Mouse (Mus musculus) stomach, postnatal 0 days (tissue): ENCODE data around the gene Ccdc130.

Experiments
- CTCF ChIP-seq: IDR thresholded peaks from 2 replicates; pipeline ENCODE4 v1.5.1; 2016; ENCODE audit warnings: antibody characterized with exemption, low read depth, mild to moderate bottlenecking, moderate library complexity
- EP300 ChIP-seq: optimal IDR thresholded peaks from 2 replicates; pipeline ENCODE3; 2016; ENCODE audit warnings: antibody characterized with exemption

DNA sequence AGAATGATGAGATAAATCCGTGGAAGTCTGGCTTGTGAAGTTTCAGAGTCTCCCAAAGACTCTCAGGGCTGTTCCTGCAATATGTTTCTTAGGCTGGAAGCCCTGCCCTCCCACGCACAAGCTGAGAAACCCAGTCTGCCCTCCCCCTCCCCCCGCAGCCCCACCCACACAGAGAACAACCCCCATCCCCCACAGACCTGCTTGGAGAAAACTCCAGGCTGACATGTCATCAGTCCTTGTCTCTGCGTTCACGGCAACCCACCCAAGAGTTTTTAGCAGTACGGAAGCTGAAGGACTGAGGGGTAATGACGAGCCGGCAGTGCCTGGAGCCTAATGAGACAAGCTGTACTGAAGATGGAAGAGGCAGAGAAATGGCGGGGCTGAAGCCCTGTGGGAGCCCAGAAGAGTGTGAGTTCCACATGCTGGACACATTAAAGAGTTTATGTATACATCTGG, 14.5 kb upstream of the Ccdc130 start:
- TF ChIP-seq CTCF = no peak
- TF ChIP-seq EP300 = no peak
